Mouse (Mus musculus) bone marrow macrophage, adult 2 months (primary cell): ENCODE data around the gene Tctex1d1. TPM values are rescaled to one million over a fixed set of nuclear protein-coding genes. Genes with fewer than 3 reads are reported as not detected.

Experiments
- H3K27ac ChIP-seq: 2 replicates; pipeline ENCODE4 v1.5.1; 2012; ENCODE audit warnings: low read depth, low read length; ENCODE audit not compliant: insufficient read depth
- H3K4me1 ChIP-seq: 2 replicates; pipeline ENCODE4 v1.6.1; 2012; ENCODE audit warnings: low read length; ENCODE audit not compliant: control insufficient read depth, insufficient read depth
- H3K4me3 ChIP-seq: 2 replicates; pipeline ENCODE4 v1.5.1; 2012; ENCODE audit warnings: mild to moderate bottlenecking, low read length, moderate library complexity; ENCODE audit not compliant: insufficient read depth
- CTCF ChIP-seq: IDR thresholded peaks from 2 replicates; pipeline ENCODE4 v1.5.1; 2012; ENCODE audit warnings: low read depth, mild to moderate bottlenecking, low read length, moderate library complexity
- POLR2A ChIP-seq: IDR thresholded peaks from 2 replicates; pipeline ENCODE4 v1.6.1; 2012; ENCODE audit warnings: mild to moderate bottlenecking, low read depth, low read length, borderline replicate concordance
- polyA plus RNA-seq: library from polyadenylated mRNA; stranded (reverse); fragments of >200 nt; gene quantifications from 2 replicates; pipeline ENCODE4 v1.2.4, GENCODE M21; 2012; ENCODE audit not compliant: missing spikeins, insufficient read depth, insufficient read length

Tctex1d1 gene
- polyA plus RNA-seq, 1 experiment: not detected

GRCm38 (mm10) chr4:103006266-103006665 lies 27.9 kb downstream of the Tctex1d1 start:
- Histone ChIP-seq H3K4me3 (no peak overlapping the region), H3K4me1 (peaks cover 7% of the 10 kb centered on the region; the same call in 1 of the 2 replicates), H3K27ac (no peak overlapping the region)
- no peak for TF ChIP-seq POLR2A
- TF ChIP-seq CTCF: no peak

- Histone ChIP-seq H3K4me1 (peaks cover 7% of the 10 kb centered on the region; the same call in 1 of the 2 replicates), H3K27ac (no peak overlapping the region), H3K4me3 (no peak overlapping the region)
- TF ChIP-seq CTCF (no peak), POLR2A (no peak)
These were observed 28.6 kb downstream of the Tctex1d1 start for GRCm38 (mm10) chr4:103006943-103007418.

GRCm38 (mm10) chr4:103010734-103011133 lies 32.3 kb downstream of the Tctex1d1 start:
- no peak overlapping the region for H3K27ac ChIP-seq
- TF ChIP-seq POLR2A: no peak
- TF ChIP-seq CTCF: no peak
- H3K4me3 ChIP-seq: no peak overlapping the region

GRCm38 (mm10) chr4:103011823-103012222 lies 33.4 kb downstream of the Tctex1d1 start:
- TF ChIP-seq CTCF (no peak), POLR2A (no peak)
- H3K27ac ChIP-seq: no peak overlapping the region

More at GRCm38 (mm10) chr4:103010734-103011133, 32.3 kb downstream of the Tctex1d1 start:
- H3K4me1 ChIP-seq: peaks cover 7% of the 10 kb centered on the region; the same call in 1 of the 2 replicates

GRCm38 (mm10) chr4:103013490-103013889 lies 35.1 kb downstream of the Tctex1d1 start:
- Histone ChIP-seq H3K27ac (no peak overlapping the region), H3K4me3 (no peak overlapping the region), H3K4me1 (no peaks in the 10 kb centered on the region)
- TF ChIP-seq CTCF: no peak
- no peak for TF ChIP-seq POLR2A

More at GRCm38 (mm10) chr4:103011823-103012222, 33.4 kb downstream of the Tctex1d1 start:
- no peak overlapping the region for H3K4me3 ChIP-seq
- peaks cover 6% of the 10 kb centered on the region; the same call in 1 of the 2 replicates for H3K4me1 ChIP-seq

- peaks cover 4% of the 10 kb centered on the region for H3K4me1 ChIP-seq
- H3K27ac ChIP-seq: no peak within 1 kb of the TSS
- TF ChIP-seq CTCF (no peak), POLR2A (no peak)
- no peak within 1 kb of the TSS for H3K4me3 ChIP-seq
These were observed 48.2 kb downstream of the Tctex1d1 start, which contains the start of gene Insl5 for GRCm38 (mm10) chr4:103026621-103027020. Gene Insl5, minus strand, starts transcription at chr4:103026842.

GRCm38 (mm10) chr4:103027745-103028144 lies 49.3 kb downstream of the Tctex1d1 start:
- H3K4me3 ChIP-seq: no peak overlapping the region
- H3K27ac ChIP-seq: no peak overlapping the region
- no peak for TF ChIP-seq CTCF
- no peak for TF ChIP-seq POLR2A
- peaks cover 4% of the 10 kb centered on the region for H3K4me1 ChIP-seq

GRCm38 (mm10) chr4:103028177-103029088 lies 50.0 kb downstream of the Tctex1d1 start:
- no peak overlapping the region for H3K4me3 ChIP-seq
- TF ChIP-seq CTCF: no peak
- TF ChIP-seq POLR2A: no peak
- no peak overlapping the region for H3K27ac ChIP-seq
- peaks cover 4% of the 10 kb centered on the region for H3K4me1 ChIP-seq

GRCm38 (mm10) chr4:103039103-103039837 lies 60.9 kb downstream of the Tctex1d1 start:
- Histone ChIP-seq H3K27ac (no peak overlapping the region), H3K4me1 (peaks cover 7% of the 10 kb centered on the region), H3K4me3 (no peak overlapping the region)
- no peak for TF ChIP-seq CTCF
- no peak for TF ChIP-seq POLR2A

- Histone ChIP-seq H3K27ac (no peak overlapping the region), H3K4me1 (peaks cover 7% of the 10 kb centered on the region), H3K4me3 (no peak overlapping the region)
- TF ChIP-seq CTCF (no peak), POLR2A (no peak)
These were observed 61.4 kb downstream of the Tctex1d1 start for GRCm38 (mm10) chr4:103039838-103040191.
